Mouse (Mus musculus): ENCODE measurements at regions not wholly inside any gene's neighbourhood (a gene's known extent, or its start where the extent isn't known, plus 50 kb on each side); places are given as distances from the start of the nearest gene placed in this dataset.
"Not testable (repeated sequence)": the region's sequence is repeated elsewhere in the genome, so short reads cannot be mapped to it uniquely, and the experiment has no call there.

- WGBS: 77% methylated on average over 2 of the region's 2 CpGs
These were observed 172.3 kb upstream of the Ghr start for GRCm38 (mm10) chr15:3755636-3756035.

GRCm38 (mm10) chr15:3748072-3748471 lies 164.8 kb upstream of the Ghr start:
- H3K4me1 ChIP-seq; H3K27me3 ChIP-seq; H3K36me3 ChIP-seq (replicated peaks); ATAC-seq (ENCODE audit: low FRiP score); H3K4me3 ChIP-seq (replicated peaks); H3K4me2 ChIP-seq; H3K27ac ChIP-seq; H3K9me3 ChIP-seq; H3K9ac ChIP-seq: not testable (repeated sequence)
- 70% methylated on average over 9 of the region's 9 CpGs for WGBS

More at GRCm38 (mm10) chr15:3755636-3756035, 172.3 kb upstream of the Ghr start:
- Histone ChIP-seq H3K27ac (no peak overlapping the region), H3K27me3 (no peaks in the 10 kb centered on the region), H3K9me3 (no peaks in the 10 kb centered on the region), H3K4me3 (replicated peaks) (no peak overlapping the region), H3K36me3 (replicated peaks) (no peaks in the 10 kb centered on the region), H3K4me1 (no peaks in the 10 kb centered on the region), H3K9ac (no peak overlapping the region), H3K4me2 (no peak overlapping the region)
- ATAC-seq (ENCODE audit: low FRiP score): no peak

- H3K4me3 ChIP-seq (replicated peaks): no peak overlapping the region
- ATAC-seq (ENCODE audit: low FRiP score): no peak
- H3K9ac ChIP-seq: no peak overlapping the region
- no peaks in the 10 kb centered on the region for H3K9me3 ChIP-seq
- WGBS: 85% methylated on average over 5 of the region's 5 CpGs
- H3K4me2 ChIP-seq: no peak overlapping the region
- no peaks in the 10 kb centered on the region for H3K4me1 ChIP-seq
- H3K27ac ChIP-seq: no peak overlapping the region
- no peaks in the 10 kb centered on the region for H3K36me3 ChIP-seq (replicated peaks)
- no peaks in the 10 kb centered on the region for H3K27me3 ChIP-seq
These were observed 160.0 kb upstream of the Ghr start for GRCm38 (mm10) chr15:3743168-3743814.

GRCm38 (mm10) chr15:3742191-3742590 lies 158.9 kb upstream of the Ghr start:
- Histone ChIP-seq H3K4me2 (no peak overlapping the region), H3K27me3 (no peaks in the 10 kb centered on the region), H3K9ac (no peak overlapping the region), H3K27ac (no peak overlapping the region), H3K4me1 (no peaks in the 10 kb centered on the region), H3K4me3 (replicated peaks) (no peak overlapping the region), H3K9me3 (no peaks in the 10 kb centered on the region), H3K36me3 (replicated peaks) (no peaks in the 10 kb centered on the region)
- WGBS: 84% methylated on average over 7 of the region's 7 CpGs
- ATAC-seq (ENCODE audit: low FRiP score): no peak

GRCm38 (mm10) chr15:3725214-3725613 lies 141.9 kb upstream of the Ghr start:
- Histone ChIP-seq H3K9me3 (no peaks in the 10 kb centered on the region), H3K27ac (no peak overlapping the region), H3K4me3 (replicated peaks) (no peak overlapping the region), H3K4me1 (no peaks in the 10 kb centered on the region), H3K4me2 (no peak overlapping the region), H3K9ac (no peak overlapping the region), H3K36me3 (replicated peaks) (no peaks in the 10 kb centered on the region), H3K27me3 (no peaks in the 10 kb centered on the region)
- ATAC-seq (ENCODE audit: low FRiP score): no peak
- WGBS: 87% methylated on average over 3 of the region's 3 CpGs

- Histone ChIP-seq H3K27me3 (no peaks in the 10 kb centered on the region), H3K4me1 (no peaks in the 10 kb centered on the region), H3K9ac (no peak overlapping the region), H3K36me3 (replicated peaks) (no peaks in the 10 kb centered on the region), H3K9me3 (no peaks in the 10 kb centered on the region), H3K27ac (no peak overlapping the region), H3K4me3 (replicated peaks) (no peak overlapping the region), H3K4me2 (no peak overlapping the region)
- WGBS: 82% methylated on average over 6 of the region's 6 CpGs
- no peak for ATAC-seq (ENCODE audit: low FRiP score)
These were observed 137.5 kb upstream of the Ghr start for GRCm38 (mm10) chr15:3720668-3721340.

- ATAC-seq (ENCODE audit: low FRiP score): no peak
- 82% methylated on average over 1 of the region's 1 CpGs for WGBS
- H3K27me3 ChIP-seq: no peaks in the 10 kb centered on the region
- H3K4me2 ChIP-seq: no peak overlapping the region
- no peak overlapping the region for H3K4me3 ChIP-seq (replicated peaks)
- no peaks in the 10 kb centered on the region for H3K4me1 ChIP-seq
- H3K9ac ChIP-seq: no peak overlapping the region
- H3K9me3 ChIP-seq: no peaks in the 10 kb centered on the region
- no peaks in the 10 kb centered on the region for H3K36me3 ChIP-seq (replicated peaks)
- H3K27ac ChIP-seq: no peak overlapping the region
These were observed 128.5 kb upstream of the Ghr start for GRCm38 (mm10) chr15:3711764-3712163.

GRCm38 (mm10) chr15:3707089-3708078 lies 124.1 kb upstream of the Ghr start:
- Histone ChIP-seq H3K36me3 (replicated peaks) (no peaks in the 10 kb centered on the region), H3K9ac (no peak overlapping the region), H3K4me2 (no peak overlapping the region), H3K4me1 (no peaks in the 10 kb centered on the region), H3K27me3 (no peaks in the 10 kb centered on the region), H3K27ac (no peak overlapping the region), H3K4me3 (replicated peaks) (no peak overlapping the region), H3K9me3 (no peaks in the 10 kb centered on the region)
- WGBS: 82% methylated on average over 11 of the region's 11 CpGs
- no peak for ATAC-seq (ENCODE audit: low FRiP score)

- no peak overlapping the region for H3K27ac ChIP-seq
- H3K9me3 ChIP-seq: no peaks in the 10 kb centered on the region
- H3K9ac ChIP-seq: no peak overlapping the region
- no peaks in the 10 kb centered on the region for H3K4me1 ChIP-seq
- no peak overlapping the region for H3K4me2 ChIP-seq
- H3K4me3 ChIP-seq (replicated peaks): no peak overlapping the region
- ATAC-seq (ENCODE audit: low FRiP score): no peak
- H3K36me3 ChIP-seq (replicated peaks): no peaks in the 10 kb centered on the region
- no peaks in the 10 kb centered on the region for H3K27me3 ChIP-seq
- 85% methylated on average over 4 of the region's 4 CpGs for WGBS
These were observed 116.0 kb upstream of the Ghr start for GRCm38 (mm10) chr15:3699234-3699814.

GRCm38 (mm10) chr15:3685254-3685653 lies 102.0 kb upstream of the Ghr start:
- H3K27ac ChIP-seq: no peak overlapping the region
- ATAC-seq (ENCODE audit: low FRiP score): no peak
- no peaks in the 10 kb centered on the region for H3K9me3 ChIP-seq
- H3K27me3 ChIP-seq: no peaks in the 10 kb centered on the region
- H3K9ac ChIP-seq: no peak overlapping the region
- 52% methylated on average over 1 of the region's 1 CpGs for WGBS
- no peak overlapping the region for H3K4me2 ChIP-seq
- no peaks in the 10 kb centered on the region for H3K4me1 ChIP-seq
- no peaks in the 10 kb centered on the region for H3K36me3 ChIP-seq (replicated peaks)
- no peak overlapping the region for H3K4me3 ChIP-seq (replicated peaks)

GRCm38 (mm10) chr15:3677026-3677425 lies 93.7 kb upstream of the Ghr start:
- not testable (repeated sequence) for H3K27me3 ChIP-seq; H3K9ac ChIP-seq; ATAC-seq (ENCODE audit: low FRiP score); H3K4me2 ChIP-seq; H3K27ac ChIP-seq; H3K9me3 ChIP-seq; H3K36me3 ChIP-seq (replicated peaks); H3K4me3 ChIP-seq (replicated peaks); H3K4me1 ChIP-seq
- 7% methylated on average over 4 of the region's 4 CpGs for WGBS

GRCm38 (mm10) chr15:3672586-3672985 lies 89.3 kb upstream of the Ghr start:
- Histone ChIP-seq H3K4me2 (no peak overlapping the region), H3K27ac (no peak overlapping the region), H3K9me3 (no peaks in the 10 kb centered on the region), H3K9ac (no peak overlapping the region), H3K4me1 (no peaks in the 10 kb centered on the region), H3K4me3 (replicated peaks) (no peak overlapping the region), H3K27me3 (no peaks in the 10 kb centered on the region), H3K36me3 (replicated peaks) (no peaks in the 10 kb centered on the region)
- 92% methylated on average over 2 of the region's 2 CpGs for WGBS
- ATAC-seq (ENCODE audit: low FRiP score): no peak
